Mouse (Mus musculus) heart, adult 11 months (tissue): ENCODE measurements around the gene Nupr1l.
A peak's percentile ranks its signal among the peaks of the same experiment; 100 is the strongest.

Source experiments
- DNase-seq: peaks from one replicate; pipeline ENCODE4 v3.0.0; 2022

The Nupr1l gene

GRCm38 (mm10) chr5:129918065-129918651 lies 9.8 kb downstream of the Nupr1l start:
- DNase-seq: no peak

- DNase-seq: no peak
These were observed 10.4 kb downstream of the Nupr1l start for GRCm38 (mm10) chr5:129918752-129919151.

- no peak for DNase-seq
These were observed 11.0 kb downstream of the Nupr1l start for GRCm38 (mm10) chr5:129919320-129919719.

GRCm38 (mm10) chr5:129921972-129922371 lies 13.6 kb downstream of the Nupr1l start:
- peak; percentile 51 for DNase-seq

- peak; percentile 74 for DNase-seq
These were observed 16.6 kb downstream of the Nupr1l start for GRCm38 (mm10) chr5:129924820-129925452.

- peak; percentile 24 for DNase-seq
These were observed 17.6 kb downstream of the Nupr1l start for GRCm38 (mm10) chr5:129925933-129926332.

GRCm38 (mm10) chr5:129929924-129930855 lies 21.9 kb downstream of the Nupr1l start:
- peak; percentile 29 for DNase-seq

GRCm38 (mm10) chr5:129936941-129937340 lies 28.6 kb downstream of the Nupr1l start:
- DNase-seq: no peak

- peak; percentile 85 for DNase-seq
These were observed 31.9 kb downstream of the Nupr1l start for GRCm38 (mm10) chr5:129940281-129940680.

GRCm38 (mm10) chr5:129940736-129941494 lies 32.6 kb downstream of the Nupr1l start:
- no peak for DNase-seq

GRCm38 (mm10) chr5:129941495-129942045 lies 33.2 kb downstream of the Nupr1l start, which contains the start of gene Vkorc1l1:
Gene Vkorc1l1 (plus strand): TSS chr5:129941970.
- peak; percentile 100 for DNase-seq

GRCm38 (mm10) chr5:129942073-129942939 lies 34.0 kb downstream of the Nupr1l start:
- DNase-seq: peak; percentile 96

- no peak for DNase-seq
These were observed 35.1 kb downstream of the Nupr1l start for GRCm38 (mm10) chr5:129943402-129943801.

GRCm38 (mm10) chr5:129947528-129948033 lies 39.2 kb downstream of the Nupr1l start:
- DNase-seq: peak; percentile 35

GRCm38 (mm10) chr5:129952143-129952542 lies 43.8 kb downstream of the Nupr1l start:
- DNase-seq: no peak

- DNase-seq: peak; percentile 86
These were observed 46.3 kb downstream of the Nupr1l start for GRCm38 (mm10) chr5:129954473-129955254.

GRCm38 (mm10) chr5:129955792-129956191 lies 47.5 kb downstream of the Nupr1l start:
- peak; percentile 76 for DNase-seq

- no peak for DNase-seq
These were observed 54.9 kb downstream of the Nupr1l start for GRCm38 (mm10) chr5:129963224-129963623.
